ENCODE assay signal across 27 mouse cellular contexts in the genomic region with DNA sequence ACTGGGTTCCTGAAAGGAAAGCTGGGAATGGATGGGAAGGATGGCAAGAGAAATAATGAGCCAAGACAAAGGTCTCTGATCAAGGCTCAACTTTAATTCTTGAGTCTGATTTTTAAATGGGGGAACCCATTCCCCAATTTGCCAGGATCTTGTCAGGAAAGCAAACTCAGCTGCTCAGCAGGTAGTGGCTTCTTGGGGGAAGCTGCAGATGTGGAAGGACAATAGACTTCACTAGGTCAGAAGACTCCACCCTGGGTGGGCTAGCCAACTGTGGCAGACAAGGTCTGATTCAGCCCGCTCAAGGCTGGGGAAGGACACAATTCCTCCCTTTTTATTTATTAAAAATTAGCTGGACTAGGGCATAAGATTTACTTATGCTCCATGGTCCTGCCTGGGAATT. TPM values are rescaled to one million over a fixed set of nuclear protein-coding genes. Genes with fewer than 3 reads are reported as not detected.
"Had no signal": no experiment of that assay in that cellular context is flagged by ENCODE, and none has a peak within 500 bp of the region (broad histone marks: within the 10 kb centered on the region; RNA-seq: fewer than 3 reads in every experiment).

No protein-coding gene starts in this region.

- H3K4me3 ChIP-seq: midbrain, embryonic 12.5 days; myocyte; neural tube, embryonic 13.5 days; neural tube, embryonic 15.5 days had no signal

- H3K27ac ChIP-seq: midbrain, embryonic 12.5 days; neural tube, embryonic 13.5 days; neural tube, embryonic 15.5 days had no signal

- H3K4me1 ChIP-seq: midbrain, embryonic 12.5 days; neural tube, embryonic 13.5 days; neural tube, embryonic 15.5 days had no signal

- H3K27me3 ChIP-seq: midbrain, embryonic 12.5 days; neural tube, embryonic 13.5 days; neural tube, embryonic 15.5 days had no signal

- H3K36me3 ChIP-seq: midbrain, embryonic 12.5 days; neural tube, embryonic 13.5 days; neural tube, embryonic 15.5 days had no signal

- DNase-seq: lung, adult 18-20 months; lung, embryonic 14.5 days; lung, postnatal 10 days; lung, postnatal 4 days; midbrain, embryonic 14.5 days; retina, postnatal 1 day; right cerebral cortex, adult 18-20 months; right cerebral cortex, postnatal 25 days; right cerebral cortex, postnatal 4 days; spleen, adult 18-20 months; thymus, adult 18-20 months; thymus, postnatal 14 days; thymus, postnatal 36 days had no signal

RNA-seq across cellular contexts. Expression of a gene that starts 14.8 kb away (rescaled TPM):
- total RNA-seq: megakaryocyte-erythroid progenitor cell, adult 5-6 weeks had no signal
- polyA plus RNA-seq: liver, embryonic 16.5 days; lung, embryonic 14.5 days; lung, embryonic 16.5 days; midbrain, embryonic 12.5 days; midbrain, embryonic 14.5 days; myocyte; stomach, embryonic 14.5 days; stomach, embryonic 16.5 days had no signal

RNA-seq across cellular contexts. Expression of a gene that starts 43.3 kb away (rescaled TPM):
- total RNA-seq: megakaryocyte, adult 5-6 weeks; megakaryocyte-erythroid progenitor cell, adult 5-6 weeks had no signal
- polyA plus RNA-seq: liver, embryonic 16.5 days; lung, embryonic 14.5 days; lung, embryonic 16.5 days; midbrain, embryonic 12.5 days; midbrain, embryonic 14.5 days; midbrain, embryonic 16.5 days; myocyte; neural tube, embryonic 11.5 days; neural tube, embryonic 13.5 days; neural tube, embryonic 15.5 days; small intestine, adult 2 months; stomach, embryonic 14.5 days; stomach, embryonic 16.5 days; thymus, postnatal 0 days had no signal
